Mouse (Mus musculus) MEL (cell line): ENCODE results near the gene Mcu. TPM values are rescaled to one million over a fixed set of nuclear protein-coding genes. Genes with fewer than 3 reads are reported as not detected.

ENCODE experiments used
- DNase-seq: peaks from one replicate; pipeline ENCODE4 v3.0.0; 2011; ENCODE audit warnings: low read depth, low spot score
- H3K27ac ChIP-seq: 2 replicates; pipeline ENCODE4 v1.5.1; 2012; ENCODE audit warnings: low read depth, mild to moderate bottlenecking, control low read depth, low read length, moderate library complexity; ENCODE audit not compliant: control insufficient read depth
- H3K27me3 ChIP-seq, 2 experiments: fragments of 150-350 bp in 1 of 2; sonication (generic) in 1 of 2; 2 replicates each; pipeline ENCODE4 v1.6.1; 2012; ENCODE audit warnings: low read length in 2 of 2, mild to moderate bottlenecking in 2 of 2, improper control_type of control experiment in 1 of 2, moderate library complexity in 1 of 2; ENCODE audit not compliant: insufficient read depth in 2 of 2, control insufficient read depth in 1 of 2
- H3K36me3 ChIP-seq, 2 experiments: 2 replicates each; pipeline ENCODE4 v1.6.1; 2012 to 2014; ENCODE audit warnings: low read length in 2 of 2, improper control_type of control experiment in 1 of 2, inconsistent platforms in 1 of 2, mild to moderate bottlenecking in 1 of 2; ENCODE audit not compliant: insufficient read depth in 2 of 2, control insufficient read depth in 1 of 2
- H3K4me1 ChIP-seq, 2 experiments: fragments of 150-350 bp in 1 of 2; sonication (generic) in 1 of 2; 2 replicates each; pipeline ENCODE4 v1.6.1; 2012; ENCODE audit warnings: low read length in 2 of 2, improper control_type of control experiment in 1 of 2, mild to moderate bottlenecking in 1 of 2; ENCODE audit not compliant: insufficient read depth in 2 of 2, control insufficient read depth in 1 of 2
- H3K4me3 ChIP-seq, 2 experiments: fragments of 150-350 bp in 1 of 2; sonication (generic) in 1 of 2; 2 replicates each; pipeline ENCODE4 v1.5.1; 2012; ENCODE audit warnings: low read depth in 2 of 2, low read length in 2 of 2, mild to moderate bottlenecking in 2 of 2, moderate library complexity in 2 of 2, control low read depth in 1 of 2, improper control_type of control experiment in 1 of 2; ENCODE audit not compliant: control insufficient read depth in 1 of 2, insufficient read depth in 1 of 2
- H3K79me2 ChIP-seq: 2 replicates; pipeline ENCODE4 v1.6.1; 2012; ENCODE audit warnings: mild to moderate bottlenecking, low read length, moderate library complexity; ENCODE audit not compliant: control insufficient read depth, poor library complexity, insufficient read depth
- H3K9ac ChIP-seq: 2 replicates; pipeline ENCODE4 v1.6.1; 2012; ENCODE audit warnings: low read depth, mild to moderate bottlenecking, control low read depth, low read length, moderate library complexity; ENCODE audit not compliant: control insufficient read depth, poor library complexity, severe bottlenecking
- H3K9me3 ChIP-seq: fragments of 150-350 bp; sonication (generic); replicated peaks from 2 replicates; pipeline ENCODE4 v1.6.1; 2012; ENCODE audit warnings: mild to moderate bottlenecking, low read length, improper control_type of control experiment, moderate library complexity; ENCODE audit not compliant: insufficient read depth
- BHLHE40 ChIP-seq: IDR thresholded peaks from 2 replicates; pipeline ENCODE4 v1.6.1; 2012; ENCODE audit warnings: low read depth, mild to moderate bottlenecking, inconsistent platforms, low read length, improper control_type of control experiment, borderline replicate concordance
- CHD1 ChIP-seq: IDR thresholded peaks from 2 replicates; pipeline ENCODE4 v1.6.1; 2012; ENCODE audit warnings: low read depth, mild to moderate bottlenecking, inconsistent platforms, low read length, improper control_type of control experiment
- CHD2 ChIP-seq: IDR thresholded peaks from 2 replicates; pipeline ENCODE4 v1.6.1; 2011; ENCODE audit warnings: low read length, improper control_type of control experiment
- CTCF ChIP-seq, 3 experiments: IDR thresholded peaks in 2 of 3; conservative IDR thresholded peaks in 1 of 3; 2 replicates each; pipeline ENCODE4 v1.5.1; 2011 to 2012; ENCODE audit warnings: low read length in 3 of 3, low read depth in 2 of 3, mild to moderate bottlenecking in 2 of 3, improper control_type of control experiment in 1 of 3, inconsistent platforms in 1 of 3, mixed read lengths in 1 of 3, moderate library complexity in 1 of 3; ENCODE audit not compliant: control insufficient read depth in 1 of 3, insufficient read depth in 1 of 3, poor library complexity in 1 of 3, severe bottlenecking in 1 of 3
- ETS1 ChIP-seq: IDR thresholded peaks from 2 replicates; pipeline ENCODE4 v1.6.1; 2012; ENCODE audit warnings: low read depth, mild to moderate bottlenecking, inconsistent platforms, low read length, improper control_type of control experiment, moderate library complexity
- JUND ChIP-seq: IDR thresholded peaks from 2 replicates; pipeline ENCODE4 v1.6.1; 2011; ENCODE audit warnings: low read depth, mild to moderate bottlenecking, improper control_type of control experiment, low read length
- KAT2A ChIP-seq: conservative IDR thresholded peaks from 2 replicates; pipeline ENCODE4 v1.6.1; 2012; ENCODE audit warnings: low read depth, low read length, improper control_type of control experiment, inconsistent platforms
- MAX ChIP-seq: IDR thresholded peaks from 2 replicates; pipeline ENCODE4 v1.6.1; 2011; ENCODE audit warnings: low read length, improper control_type of control experiment
- MAZ ChIP-seq: IDR thresholded peaks from 2 replicates; pipeline ENCODE4 v1.6.1; 2012; ENCODE audit warnings: low read depth, mild to moderate bottlenecking, inconsistent platforms, low read length, improper control_type of control experiment
- MEF2A ChIP-seq: IDR thresholded peaks from 2 replicates; pipeline ENCODE4 v1.6.1; 2014; ENCODE audit warnings: low read depth, mild to moderate bottlenecking, inconsistent platforms, low read length, improper control_type of control experiment; ENCODE audit not compliant: poor library complexity, insufficient replicate concordance, severe bottlenecking; ENCODE audit errors: extremely low read depth
- MXI1 ChIP-seq: IDR thresholded peaks from 2 replicates; pipeline ENCODE4 v1.6.1; 2011; ENCODE audit warnings: mild to moderate bottlenecking, low read depth, low read length, improper control_type of control experiment
- MYC ChIP-seq: IDR thresholded peaks from 2 replicates; pipeline ENCODE4 v1.6.1; 2011; ENCODE audit warnings: low read depth, mild to moderate bottlenecking, low read length, improper control_type of control experiment, moderate library complexity
- POLR2AphosphoS2 ChIP-seq: IDR thresholded peaks from 2 replicates; pipeline ENCODE4 v1.6.1; 2011; ENCODE audit warnings: low read length, improper control_type of control experiment
- POLR2AphosphoS5 ChIP-seq: IDR thresholded peaks from 2 replicates; pipeline ENCODE4 v1.6.1; 2012; ENCODE audit warnings: low read depth, borderline replicate concordance, mild to moderate bottlenecking, inconsistent platforms, low read length, moderate library complexity, mixed read lengths
- RAD21 ChIP-seq: IDR thresholded peaks from 2 replicates; pipeline ENCODE4 v1.6.1; 2011; ENCODE audit warnings: mild to moderate bottlenecking, low read depth, low read length, improper control_type of control experiment
- RCOR1 ChIP-seq: IDR thresholded peaks from 2 replicates; pipeline ENCODE4 v1.6.1; 2012; ENCODE audit warnings: low read depth, mild to moderate bottlenecking, inconsistent platforms, low read length, improper control_type of control experiment
- TBP ChIP-seq: IDR thresholded peaks from 2 replicates; pipeline ENCODE4 v1.8.0; 2011; ENCODE audit warnings: low read depth, low read length, improper control_type of control experiment
- TCF12 ChIP-seq: IDR thresholded peaks from 2 replicates; pipeline ENCODE4 v1.6.1; 2014; ENCODE audit warnings: low read depth, mild to moderate bottlenecking, inconsistent platforms, low read length, improper control_type of control experiment, moderate library complexity
- UBTF ChIP-seq: IDR thresholded peaks from 2 replicates; pipeline ENCODE4 v1.6.1; 2012; ENCODE audit warnings: low read depth, mild to moderate bottlenecking, inconsistent platforms, low read length, improper control_type of control experiment, moderate library complexity, borderline replicate concordance; ENCODE audit not compliant: insufficient read depth
- USF1 ChIP-seq: IDR thresholded peaks from 2 replicates; pipeline ENCODE4 v1.6.1; 2014; ENCODE audit warnings: low read depth, mild to moderate bottlenecking, inconsistent platforms, low read length, improper control_type of control experiment, moderate library complexity
- ZKSCAN1 ChIP-seq: IDR thresholded peaks from 2 replicates; pipeline ENCODE4 v1.6.1; 2012; ENCODE audit warnings: low read depth, mild to moderate bottlenecking, inconsistent platforms, low read length, improper control_type of control experiment, moderate library complexity
- ZMIZ1 ChIP-seq: IDR thresholded peaks from 2 replicates; pipeline ENCODE4 v1.6.1; 2012; ENCODE audit warnings: low read depth, mild to moderate bottlenecking, inconsistent platforms, low read length, improper control_type of control experiment, moderate library complexity
- polyA plus RNA-seq, 2 experiments: library from polyadenylated mRNA; stranded (reverse) in 1 of 2; unstranded in 1 of 2; fragments of >175 nt in 1 of 2; fragments of >200 nt in 1 of 2; gene quantifications; 2 replicates each; pipeline versions ENCODE4 v1.2.1 to v1.2.4; 2012; ENCODE audit warnings: low replicate concordance in 2 of 2, low read depth in 1 of 2; ENCODE audit not compliant: insufficient read length in 2 of 2, insufficient read depth in 1 of 2, missing spikeins in 1 of 2
- total RNA-seq: library from RNA; depleted of rRNA; stranded (reverse); fragments of 300-350 nt; gene quantifications from 2 replicates; pipeline ENCODE4 v1.2.3, GENCODE M21; 2012

Gene Mcu
- total and polyA plus RNA-seq, 3 experiments = 7.7 to 9.4 TPM; not detected in 1

DNA sequence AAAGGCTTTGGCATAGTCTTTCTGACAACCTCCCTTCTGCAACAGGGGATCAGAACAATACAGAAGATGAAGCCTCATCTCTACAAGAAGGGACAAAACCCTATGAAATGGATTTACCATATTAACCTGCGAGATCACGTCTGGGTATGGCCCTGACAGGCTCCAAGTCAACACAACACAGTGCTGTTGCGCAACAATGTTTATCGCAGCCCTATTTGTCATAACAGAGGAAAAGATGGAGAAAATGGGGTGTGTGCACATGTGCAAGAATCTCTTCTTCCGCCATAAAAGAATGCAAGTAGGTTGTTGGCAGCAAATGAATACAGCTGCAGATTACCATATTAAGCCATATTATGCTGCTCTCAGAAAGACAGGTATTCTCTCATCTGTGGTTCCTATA lies 88.7 kb downstream of the Mcu start:
- H3K79me2 ChIP-seq = no peaks in the 10 kb centered on the region
- H3K4me1 ChIP-seq = no peaks in the 10 kb centered on the region
- H3K27me3 ChIP-seq = no peaks in the 10 kb centered on the region
- TF ChIP-seq MYC = no peak
- TF ChIP-seq RCOR1 = no peak
- TF ChIP-seq JUND = no peak
- no peak for TF ChIP-seq MXI1
- no peak for TF ChIP-seq MEF2A
- no peak for TF ChIP-seq ZKSCAN1
- TF ChIP-seq POLR2AphosphoS5 = no peak
- TF ChIP-seq USF1 = no peak
- TF ChIP-seq BHLHE40 = no peak
- TF ChIP-seq POLR2AphosphoS2 = no peak
- TF ChIP-seq KAT2A = no peak
- no peak overlapping the region for H3K27ac ChIP-seq
- no peak overlapping the region for H3K9ac ChIP-seq
- no peaks in the 10 kb centered on the region for H3K9me3 ChIP-seq
- no peak overlapping the region for H3K4me3 ChIP-seq
- H3K36me3 ChIP-seq = no peaks in the 10 kb centered on the region
- DNase-seq = no peak

- Histone ChIP-seq H3K27ac (no peak overlapping the region), H3K9ac (no peak overlapping the region)
Observed at GRCm38 (mm10) chr10:59527311-59527710, 89.2 kb downstream of the Mcu start.

DNA sequence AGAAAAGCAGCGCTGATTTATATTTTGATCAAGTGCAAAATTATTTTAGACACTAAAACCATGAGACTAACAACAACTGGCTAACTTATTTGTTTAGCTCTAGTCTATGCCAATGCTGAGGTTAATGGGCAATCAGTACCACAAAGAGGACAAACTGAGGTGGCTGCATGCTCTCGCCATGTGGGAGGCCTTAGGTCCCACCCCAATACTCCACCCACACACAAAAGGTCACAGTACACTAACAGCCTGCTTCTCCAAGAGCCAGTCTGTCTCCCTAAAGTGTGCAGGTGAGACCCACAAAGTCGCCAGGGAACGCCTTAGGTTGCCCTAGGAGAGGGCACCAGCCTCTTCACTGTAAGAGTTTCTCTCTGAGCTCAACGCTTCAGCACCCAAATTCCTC lies 91.8 kb downstream of the Mcu start:
- H3K27ac ChIP-seq = no peak overlapping the region
- DNase-seq = no peak
- no peak overlapping the region for H3K4me3 ChIP-seq
- no peaks in the 10 kb centered on the region for H3K36me3 ChIP-seq
- TF ChIP-seq ZKSCAN1 (no peak), ETS1 (no peak), MAX (no peak), CTCF (IDR thresholded peaks at IDR 0.05 in 2 of 3, conservative IDR thresholded peaks at IDR 0.05 in 1 of 3; ENCODE audit: control insufficient read depth in 1 of 3, insufficient read depth in 1 of 3, low read depth in 2 of 3, low read length in 3 of 3, poor library complexity in 1 of 3, severe bottlenecking in 1 of 3) (no peak), ZMIZ1 (no peak), UBTF (no peak), TBP (no peak), TCF12 (no peak), CHD2 (no peak), CHD1 (no peak), MAZ (no peak), RAD21 (no peak)
- no peaks in the 10 kb centered on the region for H3K4me1 ChIP-seq
- H3K27me3 ChIP-seq = no peaks in the 10 kb centered on the region
- H3K9ac ChIP-seq = no peak overlapping the region
- no peaks in the 10 kb centered on the region for H3K79me2 ChIP-seq
- H3K9me3 ChIP-seq = no peaks in the 10 kb centered on the region

More at GRCm38 (mm10) chr10:59527311-59527710, 89.2 kb downstream of the Mcu start:
- no peak for DNase-seq
- H3K4me3 ChIP-seq = no peak overlapping the region
- H3K79me2 ChIP-seq = no peaks in the 10 kb centered on the region
- H3K9me3 ChIP-seq = no peaks in the 10 kb centered on the region
- no peak for TF ChIP-seq MAX
- H3K27me3 ChIP-seq = no peaks in the 10 kb centered on the region
- no peaks in the 10 kb centered on the region for H3K4me1 ChIP-seq
- no peaks in the 10 kb centered on the region for H3K36me3 ChIP-seq
